Mouse (Mus musculus) naive thymus-derived CD4-positive, alpha-beta T cell, adult 2 months (primary cell): ENCODE data around the gene Kcnk7.

Source experiments
- DNase-seq: peaks from one replicate; pipeline ENCODE4 v3.0.0-alpha.2; 2011; ENCODE audit warnings: low read depth

The Kcnk7 gene

GRCm38 (mm10) chr19:5690343-5690735 is 13.8 kb upstream of the Kcnk7 start:
- no peak for DNase-seq

- no peak for DNase-seq
Observed at GRCm38 (mm10) chr19:5691601-5692000, 12.6 kb upstream of the Kcnk7 start.

- DNase-seq, result no peak
Observed at GRCm38 (mm10) chr19:5692086-5692912, 11.9 kb upstream of the Kcnk7 start.

- no peak for DNase-seq
Observed at GRCm38 (mm10) chr19:5692913-5693396, 11.2 kb upstream of the Kcnk7 start.

GRCm38 (mm10) chr19:5693801-5694200 is 10.4 kb upstream of the Kcnk7 start:
- no peak for DNase-seq

- DNase-seq, result no peak
Observed at GRCm38 (mm10) chr19:5695849-5696462, 8.2 kb upstream of the Kcnk7 start.

- DNase-seq, result peak; percentile 70
Observed at GRCm38 (mm10) chr19:5704801-5705571, 819 bp downstream of the Kcnk7 start.

GRCm38 (mm10) chr19:5710068-5710467 is 5.9 kb downstream of the Kcnk7 start:
- no peak for DNase-seq

GRCm38 (mm10) chr19:5710581-5710980 is 6.4 kb downstream of the Kcnk7 start:
- DNase-seq, result no peak

GRCm38 (mm10) chr19:5711218-5711617 is 7.1 kb downstream of the Kcnk7 start:
- peak; percentile 79 for DNase-seq

GRCm38 (mm10) chr19:5711907-5712460 is 7.8 kb downstream of the Kcnk7 start:
- no peak for DNase-seq

GRCm38 (mm10) chr19:5713255-5713654 is 9.1 kb downstream of the Kcnk7 start:
- no peak for DNase-seq

- DNase-seq, result no peak
Observed at GRCm38 (mm10) chr19:5713730-5714129, 9.6 kb downstream of the Kcnk7 start.

GRCm38 (mm10) chr19:5715793-5716688 is 11.9 kb downstream of the Kcnk7 start:
- no peak for DNase-seq

GRCm38 (mm10) chr19:5716955-5717354 is 12.8 kb downstream of the Kcnk7 start:
- no peak for DNase-seq

- DNase-seq, result no peak
Observed at GRCm38 (mm10) chr19:5721233-5721632, 17.1 kb downstream of the Kcnk7 start.

GRCm38 (mm10) chr19:5722848-5723425 is 18.8 kb downstream of the Kcnk7 start:
- no peak for DNase-seq

GRCm38 (mm10) chr19:5723934-5724548 is 19.9 kb downstream of the Kcnk7 start:
- DNase-seq, result no peak

GRCm38 (mm10) chr19:5724549-5724941 is 20.4 kb downstream of the Kcnk7 start:
- DNase-seq, result peak; percentile 42

- no peak for DNase-seq
Observed at GRCm38 (mm10) chr19:5725029-5725707, 21.0 kb downstream of the Kcnk7 start.
